Mouse (Mus musculus) neural tube, embryonic 11.5 days (tissue): ENCODE measurements around the gene Tnfsf10. TPM values are rescaled to one million over a fixed set of nuclear protein-coding genes. Genes with fewer than 3 reads are reported as not detected.
A peak's percentile ranks its signal among the peaks of the same experiment; 100 is the strongest.

Experiments used
- ATAC-seq: fragments of 200-750 bp; cut with Nextera tagmentation; 2 replicates; pipeline ENCODE4 v1.8.0; 2017; ENCODE audit warnings: moderate number of reproducible peaks, mild to moderate bottlenecking, moderate TSS enrichment, moderate library complexity; ENCODE audit not compliant: insufficient read depth, low FRiP score, low TSS enrichment
- DNase-seq: peaks from one replicate; pipeline ENCODE4 v3.0.0-alpha.2; 2015; ENCODE audit warnings: low spot score
- H3K27ac ChIP-seq: fragments of 300-500 bp; sonication (generic); 2 replicates; pipeline ENCODE4 v1.5.1; 2014; ENCODE audit warnings: low read depth, mild to moderate bottlenecking, low read length
- H3K27me3 ChIP-seq: fragments of 300-500 bp; sonication (generic); 2 replicates; pipeline ENCODE4 v1.6.1; 2014; ENCODE audit warnings: mild to moderate bottlenecking, low read length, mixed read lengths; ENCODE audit not compliant: control insufficient read depth, insufficient read depth
- H3K36me3 ChIP-seq: fragments of 300-500 bp; sonication (generic); 2 replicates; pipeline ENCODE4 v1.6.1; 2014; ENCODE audit warnings: mild to moderate bottlenecking, low read length, moderate library complexity, mixed read lengths; ENCODE audit not compliant: control insufficient read depth, insufficient read depth
- H3K4me1 ChIP-seq: fragments of 300-500 bp; sonication (generic); 2 replicates; pipeline ENCODE4 v1.6.1; 2014; ENCODE audit warnings: low read length, mixed read lengths; ENCODE audit not compliant: control insufficient read depth, insufficient read depth
- H3K4me2 ChIP-seq: fragments of 300-500 bp; sonication (generic); 2 replicates; pipeline ENCODE4 v1.6.1; 2014; ENCODE audit warnings: low read depth, mild to moderate bottlenecking, moderate library complexity
- H3K4me3 ChIP-seq: fragments of 300-500 bp; sonication (generic); 2 replicates; pipeline ENCODE4 v1.5.1; 2014; ENCODE audit warnings: low read depth, low read length
- H3K9ac ChIP-seq: fragments of 300-500 bp; sonication (generic); 2 replicates; pipeline ENCODE4 v1.6.1; 2014; ENCODE audit warnings: mild to moderate bottlenecking, low read length
- H3K9me3 ChIP-seq: fragments of 300-500 bp; sonication (generic); 2 replicates; pipeline ENCODE4 v1.6.1; 2016; ENCODE audit warnings: low read length; ENCODE audit not compliant: control insufficient read depth
- WGBS: fragments of 180-500 bp; shearing (Covaris S2); extraction: QIAGEN DNeasy Blood & Tissue Kit; methylation state at CpG from one replicate; pipeline ENCODE4 v1.1.7; 2014; 5-methylcytosine and 5-hydroxymethylcytosine counted together
- polyA plus RNA-seq: library from polyadenylated mRNA; unstranded; fragments of >200 nt; fragmentation: Nextera tagmentation; extraction: Ambion mirVana; gene quantifications from 2 replicates; pipeline ENCODE4 v1.2.1, GENCODE M21; 2014

Gene Tnfsf10
- polyA plus RNA-seq, 1 experiment from 2014 or later: not detected

- Histone ChIP-seq H3K9me3 (no peaks in the 10 kb centered on the region), H3K4me3 (no peak overlapping the region), H3K36me3 (no peaks in the 10 kb centered on the region), H3K4me2 (no peak overlapping the region), H3K27ac (no peak overlapping the region), H3K4me1 (no peaks in the 10 kb centered on the region), H3K27me3 (no peaks in the 10 kb centered on the region), H3K9ac (no peak overlapping the region)
- WGBS: no CpG with 5 or more reads among the region's 1 CpGs
- ATAC-seq: no peak
- no peak for DNase-seq
Observed at GRCm38 (mm10) chr3:27319650-27320049, 2.8 kb downstream of the Tnfsf10 start.

- no peak overlapping the region for H3K4me2 ChIP-seq
- H3K36me3 ChIP-seq: no peaks in the 10 kb centered on the region
- H3K27ac ChIP-seq: no peak overlapping the region
- no peaks in the 10 kb centered on the region for H3K4me1 ChIP-seq
- ATAC-seq: no peak
- WGBS: 83% methylated on average over 9 of the region's 9 CpGs
- DNase-seq: no peak
- H3K27me3 ChIP-seq: no peaks in the 10 kb centered on the region
- no peak overlapping the region for H3K9ac ChIP-seq
- H3K9me3 ChIP-seq: no peaks in the 10 kb centered on the region
- H3K4me3 ChIP-seq: no peak overlapping the region
Observed at GRCm38 (mm10) chr3:27320613-27321495, 4.0 kb downstream of the Tnfsf10 start.

- Histone ChIP-seq H3K4me3 (no peak overlapping the region), H3K9me3 (no peaks in the 10 kb centered on the region)
Observed at GRCm38 (mm10) chr3:27322591-27322990, 5.8 kb downstream of the Tnfsf10 start.

GRCm38 (mm10) chr3:27323551-27323950 lies 6.7 kb downstream of the Tnfsf10 start:
- Histone ChIP-seq H3K27me3 (no peaks in the 10 kb centered on the region), H3K9me3 (no peaks in the 10 kb centered on the region), H3K4me2 (no peak overlapping the region), H3K27ac (no peak overlapping the region), H3K4me1 (no peaks in the 10 kb centered on the region), H3K4me3 (no peak overlapping the region), H3K9ac (no peak overlapping the region), H3K36me3 (no peaks in the 10 kb centered on the region)
- ATAC-seq (no peak), DNase-seq (no peak)
- WGBS: 87% methylated on average over 5 of the region's 5 CpGs

More at GRCm38 (mm10) chr3:27322591-27322990, 5.8 kb downstream of the Tnfsf10 start:
- ATAC-seq: no peak
- no peaks in the 10 kb centered on the region for H3K27me3 ChIP-seq
- H3K9ac ChIP-seq: no peak overlapping the region
- H3K36me3 ChIP-seq: no peaks in the 10 kb centered on the region
- no peaks in the 10 kb centered on the region for H3K4me1 ChIP-seq
- no peak for DNase-seq
- no peak overlapping the region for H3K4me2 ChIP-seq
- no peak overlapping the region for H3K27ac ChIP-seq
- WGBS: 83% methylated on average over 9 of the region's 9 CpGs

GRCm38 (mm10) chr3:27326633-27327191 lies 9.9 kb downstream of the Tnfsf10 start:
- no peaks in the 10 kb centered on the region for H3K9me3 ChIP-seq
- no peak overlapping the region for H3K4me3 ChIP-seq
- no peak overlapping the region for H3K27ac ChIP-seq
- DNase-seq: no peak
- H3K27me3 ChIP-seq: no peaks in the 10 kb centered on the region
- 79% methylated on average over 4 of the region's 4 CpGs for WGBS
- ATAC-seq: no peak
- H3K4me1 ChIP-seq: no peaks in the 10 kb centered on the region
- no peaks in the 10 kb centered on the region for H3K36me3 ChIP-seq
- no peak overlapping the region for H3K9ac ChIP-seq
- no peak overlapping the region for H3K4me2 ChIP-seq

- no peak overlapping the region for H3K9ac ChIP-seq
- WGBS: 89% methylated on average over 5 of the region's 5 CpGs
- H3K4me2 ChIP-seq: no peak overlapping the region
- no peaks in the 10 kb centered on the region for H3K27me3 ChIP-seq
- ATAC-seq (no peak), DNase-seq (no peak)
- no peaks in the 10 kb centered on the region for H3K36me3 ChIP-seq
- H3K9me3 ChIP-seq: no peaks in the 10 kb centered on the region
- no peaks in the 10 kb centered on the region for H3K4me1 ChIP-seq
- no peak overlapping the region for H3K27ac ChIP-seq
- no peak overlapping the region for H3K4me3 ChIP-seq
Observed at GRCm38 (mm10) chr3:27330706-27331105, 13.9 kb downstream of the Tnfsf10 start.

- Histone ChIP-seq H3K27ac (no peak overlapping the region), H3K36me3 (no peaks in the 10 kb centered on the region), H3K4me3 (no peak overlapping the region), H3K4me2 (no peak overlapping the region), H3K9ac (no peak overlapping the region), H3K9me3 (no peaks in the 10 kb centered on the region), H3K27me3 (no peaks in the 10 kb centered on the region), H3K4me1 (no peaks in the 10 kb centered on the region)
- WGBS: 32% methylated on average over 6 of the region's 6 CpGs
- no peak for ATAC-seq
- peak; percentile 52 for DNase-seq
Observed at GRCm38 (mm10) chr3:27338437-27338836, 21.6 kb downstream of the Tnfsf10 start.

- H3K36me3 ChIP-seq: no peaks in the 10 kb centered on the region
- no peak overlapping the region for H3K4me2 ChIP-seq
- H3K4me3 ChIP-seq: no peak overlapping the region
- no peak overlapping the region for H3K9ac ChIP-seq
- DNase-seq: no peak
- WGBS: 66% methylated on average over 3 of the region's 3 CpGs
- H3K9me3 ChIP-seq: no peaks in the 10 kb centered on the region
- H3K4me1 ChIP-seq: no peaks in the 10 kb centered on the region
- ATAC-seq: no peak
- H3K27me3 ChIP-seq: no peaks in the 10 kb centered on the region
- H3K27ac ChIP-seq: no peak overlapping the region
Observed at GRCm38 (mm10) chr3:27338887-27339286, 22.1 kb downstream of the Tnfsf10 start.

GRCm38 (mm10) chr3:27340757-27341156 lies 23.9 kb downstream of the Tnfsf10 start:
- Histone ChIP-seq H3K9me3 (no peaks in the 10 kb centered on the region), H3K27ac (no peak overlapping the region), H3K27me3 (no peaks in the 10 kb centered on the region), H3K4me2 (no peak overlapping the region), H3K4me1 (no peaks in the 10 kb centered on the region), H3K9ac (no peak overlapping the region), H3K4me3 (no peak overlapping the region), H3K36me3 (no peaks in the 10 kb centered on the region)
- 88% methylated on average over 5 of the region's 5 CpGs for WGBS
- ATAC-seq (no peak), DNase-seq (no peak)
